Mouse (Mus musculus) CD4-positive, CD25-positive, alpha-beta regulatory T cell, adult 2 months (primary cell): ENCODE data around the gene Slc38a1.
A peak's percentile ranks its signal among the peaks of the same experiment; 100 is the strongest.

Experiments
- DNase-seq: peaks from one replicate; pipeline ENCODE4 v3.0.0-alpha.2; 2012; ENCODE audit warnings: low read depth, low spot score

Gene Slc38a1

GRCm38 (mm10) chr15:96617555-96617954, 25.2 kb downstream of the Slc38a1 start:
- DNase-seq = no peak

- DNase-seq = no peak
Observed at GRCm38 (mm10) chr15:96608671-96609070, 34.0 kb downstream of the Slc38a1 start.

- DNase-seq = no peak
Observed at GRCm38 (mm10) chr15:96607422-96607821, 35.3 kb downstream of the Slc38a1 start.

GRCm38 (mm10) chr15:96604282-96604681, 38.4 kb downstream of the Slc38a1 start:
- DNase-seq = no peak

- no peak for DNase-seq
Observed at GRCm38 (mm10) chr15:96602043-96602442, 40.7 kb downstream of the Slc38a1 start.

GRCm38 (mm10) chr15:96599852-96600781, 42.6 kb downstream of the Slc38a1 start:
- no peak for DNase-seq

GRCm38 (mm10) chr15:96598888-96599578, 43.7 kb downstream of the Slc38a1 start:
- peak; percentile 83 for DNase-seq

GRCm38 (mm10) chr15:96597116-96597515, 45.6 kb downstream of the Slc38a1 start:
- no peak for DNase-seq

GRCm38 (mm10) chr15:96594316-96594715, 48.4 kb downstream of the Slc38a1 start:
- DNase-seq = no peak

- DNase-seq = no peak
Observed at GRCm38 (mm10) chr15:96593866-96594265, 48.8 kb downstream of the Slc38a1 start.

- DNase-seq = no peak
Observed at GRCm38 (mm10) chr15:96593457-96593856, 49.3 kb downstream of the Slc38a1 start.

GRCm38 (mm10) chr15:96592976-96593375, 49.7 kb downstream of the Slc38a1 start:
- peak; percentile 19 for DNase-seq

GRCm38 (mm10) chr15:96591876-96592417, 50.8 kb downstream of the Slc38a1 start:
- DNase-seq = no peak

GRCm38 (mm10) chr15:96588996-96589657, 53.6 kb downstream of the Slc38a1 start:
- DNase-seq = no peak

- no peak for DNase-seq
Observed at GRCm38 (mm10) chr15:96587998-96588397, 54.7 kb downstream of the Slc38a1 start.

- peak; percentile 58 for DNase-seq
Observed at GRCm38 (mm10) chr15:96583371-96584008, 59.2 kb downstream of the Slc38a1 start.

GRCm38 (mm10) chr15:96576998-96577397, 65.7 kb downstream of the Slc38a1 start:
- DNase-seq = no peak

GRCm38 (mm10) chr15:96568983-96569363, 73.7 kb downstream of the Slc38a1 start:
- no peak for DNase-seq

GRCm38 (mm10) chr15:96568271-96568982, 74.3 kb downstream of the Slc38a1 start:
- DNase-seq = no peak

- DNase-seq = peak; percentile 67
Observed at GRCm38 (mm10) chr15:96566850-96567271, 75.9 kb downstream of the Slc38a1 start.

GRCm38 (mm10) chr15:96563852-96564251, 78.9 kb downstream of the Slc38a1 start:
- no peak for DNase-seq
